Mouse (Mus musculus): ENCODE results near the gene Gas2l3. TPM values are rescaled to one million over a fixed set of nuclear protein-coding genes. Genes with fewer than 3 reads are reported as not detected.

Gene Gas2l3
- polyA plus RNA-seq, 1 experiment from 2014 or later: 24.0 TPM

DNA sequence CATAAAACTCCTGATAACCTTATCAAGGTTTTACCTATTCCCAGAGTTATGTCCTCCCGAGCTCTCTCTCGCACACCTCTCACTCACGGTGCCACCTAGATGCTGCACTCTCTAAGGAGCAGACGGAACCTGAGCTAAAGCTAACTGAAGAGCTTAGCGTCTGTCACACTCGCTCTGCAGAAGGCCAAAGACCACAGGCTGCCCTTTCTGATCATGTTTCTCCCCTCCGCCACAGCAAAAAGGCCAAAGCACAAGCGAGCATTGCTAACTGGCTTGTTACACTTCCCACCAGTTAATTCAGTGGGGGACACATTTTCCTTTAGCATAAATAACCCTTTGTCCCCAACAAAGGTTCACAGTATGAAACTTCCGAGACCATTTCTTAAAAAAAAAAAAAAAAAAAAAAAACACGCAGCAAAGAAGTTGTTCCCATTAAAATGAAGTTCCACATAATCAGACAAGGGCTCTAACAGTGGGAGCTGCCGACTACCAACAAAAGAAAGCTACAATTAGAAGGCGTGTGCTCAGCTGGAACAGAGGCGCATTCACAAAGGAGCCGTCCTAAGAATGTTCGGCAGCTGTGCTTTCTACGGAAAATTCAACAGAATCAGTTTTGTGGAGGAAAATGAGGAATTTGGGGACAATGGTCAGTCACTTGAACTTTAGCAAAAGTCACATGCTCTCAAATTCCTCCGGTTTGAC is 9.1 kb downstream of the Gas2l3 start:
- no peaks in the 10 kb centered on the region for H3K9me3 ChIP-seq (ENCODE audit: control insufficient read depth, low read length)
- H3K4me3 ChIP-seq (ENCODE audit: control insufficient read depth in 1 of 2, insufficient read depth in 1 of 2, low read depth in 1 of 2, low read length in 2 of 2): no peak overlapping the region
- no peaks in the 10 kb centered on the region for H3K27me3 ChIP-seq (ENCODE audit: control insufficient read depth, insufficient read depth, low read length)
- H3K4me2 ChIP-seq (ENCODE audit: low read length): no peak overlapping the region
- 77% methylated on average over 17 of the region's 17 CpGs for WGBS
- no peak for ATAC-seq (ENCODE audit: insufficient number of reproducible peaks, insufficient read depth, low FRiP score, low read depth)
- H3K27ac ChIP-seq (replicated peaks in 1 of 2; ENCODE audit: control insufficient read depth in 1 of 2, insufficient read depth in 1 of 2, low read depth in 2 of 2, low read length in 2 of 2): no peak overlapping the region
- H3K36me3 ChIP-seq (ENCODE audit: control insufficient read depth, insufficient read depth, low read length): peaks cover 61% of the 10 kb centered on the region
- H3K9ac ChIP-seq (ENCODE audit: low read length): no peak overlapping the region
- H3K4me1 ChIP-seq (ENCODE audit: control insufficient read depth in 2 of 2, insufficient read depth in 2 of 2, low read length in 2 of 2): peaks cover 12 to 21% of the 10 kb centered on the region in 2 experiments

DNA sequence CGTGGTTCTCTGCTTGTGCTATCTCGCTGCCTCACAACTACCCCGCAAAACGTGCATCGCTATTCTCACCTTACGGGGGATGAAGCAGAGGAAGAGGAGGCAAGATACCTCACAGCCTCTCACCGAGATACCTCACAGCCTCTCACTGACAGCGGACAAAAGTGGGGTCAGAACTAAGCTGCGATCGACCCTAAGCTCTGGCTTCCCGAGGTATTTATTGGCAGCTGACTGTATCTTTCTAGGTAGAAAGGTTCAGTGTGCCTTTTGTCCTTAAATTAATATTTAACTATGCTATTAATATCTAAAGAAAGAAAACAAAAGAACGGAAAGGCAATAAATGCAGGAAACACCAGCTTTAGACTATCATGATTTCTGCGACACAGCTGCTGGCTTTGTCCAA is 11.0 kb downstream of the Gas2l3 start:
- no peak for ATAC-seq (ENCODE audit: insufficient number of reproducible peaks, insufficient read depth, low FRiP score, low read depth)
- H3K9ac ChIP-seq (ENCODE audit: low read length): no peak overlapping the region
- H3K27ac ChIP-seq (replicated peaks in 1 of 2; ENCODE audit: control insufficient read depth in 1 of 2, insufficient read depth in 1 of 2, low read depth in 2 of 2, low read length in 2 of 2): no peak overlapping the region
- no peaks in the 10 kb centered on the region for H3K27me3 ChIP-seq (ENCODE audit: control insufficient read depth, insufficient read depth, low read length)
- WGBS: 87% methylated on average over 13 of the region's 13 CpGs
- peaks cover 79% of the 10 kb centered on the region for H3K36me3 ChIP-seq (ENCODE audit: control insufficient read depth, insufficient read depth, low read length)
- H3K4me1 ChIP-seq (ENCODE audit: control insufficient read depth in 2 of 2, insufficient read depth in 2 of 2, low read length in 2 of 2): peaks cover 1 to 3% of the 10 kb centered on the region in 2 experiments; a peak in 2 of 4 replicates
- no peak overlapping the region for H3K4me3 ChIP-seq (ENCODE audit: control insufficient read depth in 1 of 2, insufficient read depth in 1 of 2, low read depth in 1 of 2, low read length in 2 of 2)
- no peak overlapping the region for H3K4me2 ChIP-seq (ENCODE audit: low read length)
- no peaks in the 10 kb centered on the region for H3K9me3 ChIP-seq (ENCODE audit: control insufficient read depth, low read length)

DNA sequence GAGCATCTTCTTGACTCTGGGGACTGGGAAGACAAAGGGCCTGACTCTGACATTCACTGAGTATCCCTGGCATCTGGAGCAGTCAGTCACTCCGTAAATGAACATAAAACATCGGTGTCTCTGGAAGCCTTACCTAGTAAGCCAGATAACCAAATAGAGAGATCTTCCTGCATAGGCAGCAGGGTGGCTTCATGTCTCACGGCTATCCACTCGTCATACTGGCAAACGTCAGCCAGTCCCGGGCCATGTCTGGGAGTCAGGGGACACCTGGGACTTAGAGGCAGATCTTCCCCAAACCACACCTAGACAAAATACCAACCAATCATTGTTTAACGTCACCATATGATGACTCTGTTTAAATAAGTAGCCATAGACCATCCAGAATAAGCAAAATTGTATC is 13.0 kb downstream of the Gas2l3 start:
- WGBS: 89% methylated on average over 7 of the region's 7 CpGs
- Histone ChIP-seq H3K4me1 (ENCODE audit: control insufficient read depth in 2 of 2, insufficient read depth in 2 of 2, low read length in 2 of 2) (no peaks in the 10 kb centered on the region; a peak in 1 of 4 replicates), H3K27ac (replicated peaks in 1 of 2; ENCODE audit: control insufficient read depth in 1 of 2, insufficient read depth in 1 of 2, low read depth in 2 of 2, low read length in 2 of 2) (no peak overlapping the region), H3K9ac (ENCODE audit: low read length) (no peak overlapping the region), H3K27me3 (ENCODE audit: control insufficient read depth, insufficient read depth, low read length) (no peaks in the 10 kb centered on the region), H3K4me3 (ENCODE audit: control insufficient read depth in 1 of 2, insufficient read depth in 1 of 2, low read depth in 1 of 2, low read length in 2 of 2) (no peak overlapping the region), H3K4me2 (ENCODE audit: low read length) (no peak overlapping the region), H3K36me3 (ENCODE audit: control insufficient read depth, insufficient read depth, low read length) (peaks cover 77% of the 10 kb centered on the region), H3K9me3 (ENCODE audit: control insufficient read depth, low read length) (no peaks in the 10 kb centered on the region)
- no peak for ATAC-seq (ENCODE audit: insufficient number of reproducible peaks, insufficient read depth, low FRiP score, low read depth)

DNA sequence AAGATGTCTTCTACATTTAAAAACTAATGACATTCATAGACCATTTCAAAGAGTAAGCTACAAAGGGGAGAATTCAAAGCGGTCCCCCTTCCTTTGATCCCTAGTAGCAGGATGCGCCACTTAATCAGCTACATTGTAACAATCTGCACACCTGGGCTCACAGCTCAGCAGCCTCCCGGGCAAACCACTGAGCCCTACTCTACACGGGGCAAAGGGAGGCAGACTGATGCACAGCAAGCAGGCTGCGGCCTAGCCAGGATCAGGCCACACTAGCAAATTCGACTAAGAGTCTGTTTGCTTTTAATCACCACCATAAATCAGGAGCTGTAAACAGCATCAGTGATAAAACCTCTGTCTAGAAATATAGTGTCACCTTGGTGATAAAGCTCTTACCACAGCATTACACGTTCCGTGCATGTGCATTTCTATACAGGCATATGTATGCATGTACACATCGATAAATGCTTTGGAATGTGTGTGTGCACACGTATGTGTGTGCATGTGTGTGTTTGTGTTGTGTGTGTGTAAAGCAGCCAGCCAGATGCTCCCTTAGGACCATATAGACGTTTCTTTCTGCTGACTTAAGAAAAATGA is 18.9 kb downstream of the Gas2l3 start:
- Histone ChIP-seq H3K9me3 (ENCODE audit: control insufficient read depth, low read length) (no peaks in the 10 kb centered on the region), H3K27ac (replicated peaks in 1 of 2; ENCODE audit: control insufficient read depth in 1 of 2, insufficient read depth in 1 of 2, low read depth in 2 of 2, low read length in 2 of 2) (no peak overlapping the region), H3K9ac (ENCODE audit: low read length) (no peak overlapping the region), H3K4me1 (ENCODE audit: control insufficient read depth in 2 of 2, insufficient read depth in 2 of 2, low read length in 2 of 2) (no peaks in the 10 kb centered on the region), H3K27me3 (ENCODE audit: control insufficient read depth, insufficient read depth, low read length) (no peaks in the 10 kb centered on the region), H3K36me3 (ENCODE audit: control insufficient read depth, insufficient read depth, low read length) (peaks cover 93% of the 10 kb centered on the region), H3K4me3 (ENCODE audit: control insufficient read depth in 1 of 2, insufficient read depth in 1 of 2, low read depth in 1 of 2, low read length in 2 of 2) (no peak overlapping the region), H3K4me2 (ENCODE audit: low read length) (no peak overlapping the region)
- 84% methylated on average over 11 of the region's 11 CpGs for WGBS
- ATAC-seq (ENCODE audit: insufficient number of reproducible peaks, insufficient read depth, low FRiP score, low read depth): no peak

DNA sequence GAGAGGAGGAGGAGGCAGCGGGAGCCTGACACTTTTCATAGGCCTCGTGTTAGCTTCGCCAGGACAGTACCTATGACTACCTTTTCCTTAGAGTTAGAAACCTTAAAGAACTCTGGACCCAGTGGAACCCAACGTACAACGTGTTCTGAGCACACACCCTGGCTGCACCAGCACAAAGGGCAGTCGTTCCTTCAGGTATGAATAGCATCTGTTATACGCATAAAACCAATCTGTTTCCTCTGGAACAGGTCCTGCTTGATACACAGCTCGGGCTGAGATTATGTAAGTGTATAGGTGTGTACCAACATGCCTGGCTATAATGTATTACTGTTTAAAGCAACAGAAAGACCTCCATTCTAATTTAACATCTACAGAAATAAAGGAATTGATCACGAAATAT is 19.6 kb downstream of the Gas2l3 start:
- H3K27me3 ChIP-seq (ENCODE audit: control insufficient read depth, insufficient read depth, low read length): no peaks in the 10 kb centered on the region
- no peak overlapping the region for H3K9ac ChIP-seq (ENCODE audit: low read length)
- ATAC-seq (ENCODE audit: insufficient number of reproducible peaks, insufficient read depth, low FRiP score, low read depth): no peak
- peaks cover 87% of the 10 kb centered on the region for H3K36me3 ChIP-seq (ENCODE audit: control insufficient read depth, insufficient read depth, low read length)
- H3K27ac ChIP-seq (replicated peaks in 1 of 2; ENCODE audit: control insufficient read depth in 1 of 2, insufficient read depth in 1 of 2, low read depth in 2 of 2, low read length in 2 of 2): no peak overlapping the region
- WGBS: 95% methylated on average over 9 of the region's 9 CpGs
- H3K4me2 ChIP-seq (ENCODE audit: low read length): no peak overlapping the region
- no peak overlapping the region for H3K4me3 ChIP-seq (ENCODE audit: control insufficient read depth in 1 of 2, insufficient read depth in 1 of 2, low read depth in 1 of 2, low read length in 2 of 2)
- no peaks in the 10 kb centered on the region for H3K9me3 ChIP-seq (ENCODE audit: control insufficient read depth, low read length)
- no peaks in the 10 kb centered on the region for H3K4me1 ChIP-seq (ENCODE audit: control insufficient read depth in 2 of 2, insufficient read depth in 2 of 2, low read length in 2 of 2)

DNA sequence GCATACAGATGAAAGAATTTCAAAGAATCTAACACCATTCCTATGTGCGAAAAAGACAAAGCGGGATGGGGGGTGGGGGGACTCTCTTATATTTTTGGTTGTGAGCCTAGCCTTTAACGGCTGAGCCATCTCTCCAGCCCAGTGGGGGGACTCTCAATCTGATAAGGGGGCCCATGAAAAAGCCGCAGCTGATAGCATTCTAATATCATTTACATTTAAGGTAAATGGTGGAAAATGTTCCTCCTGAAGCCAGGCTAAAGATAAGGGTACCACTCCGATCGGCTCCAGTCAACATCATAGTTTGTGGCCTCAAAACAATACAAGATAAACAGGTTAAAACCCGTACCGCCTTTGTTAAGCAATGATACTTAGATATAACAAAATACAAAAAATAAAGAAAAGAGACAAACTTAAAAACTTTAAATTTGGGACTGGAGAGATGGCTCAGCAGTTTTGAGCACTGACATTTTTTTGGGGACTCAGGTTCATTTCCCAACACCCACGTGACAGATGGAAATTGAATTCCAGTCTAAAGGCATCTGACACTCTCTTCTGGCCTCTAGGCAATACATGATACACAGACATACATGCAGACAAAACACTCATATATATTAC is 20.5 kb downstream of the Gas2l3 start:
- no peak overlapping the region for H3K27ac ChIP-seq (replicated peaks in 1 of 2; ENCODE audit: control insufficient read depth in 1 of 2, insufficient read depth in 1 of 2, low read depth in 2 of 2, low read length in 2 of 2)
- H3K4me3 ChIP-seq (ENCODE audit: control insufficient read depth in 1 of 2, insufficient read depth in 1 of 2, low read depth in 1 of 2, low read length in 2 of 2): no peak overlapping the region
- no peaks in the 10 kb centered on the region for H3K27me3 ChIP-seq (ENCODE audit: control insufficient read depth, insufficient read depth, low read length)
- no peak for ATAC-seq (ENCODE audit: insufficient number of reproducible peaks, insufficient read depth, low FRiP score, low read depth)
- 87% methylated on average over 9 of the region's 9 CpGs for WGBS
- H3K9ac ChIP-seq (ENCODE audit: low read length): no peak overlapping the region
- no peaks in the 10 kb centered on the region for H3K4me1 ChIP-seq (ENCODE audit: control insufficient read depth in 2 of 2, insufficient read depth in 2 of 2, low read length in 2 of 2)
- H3K4me2 ChIP-seq (ENCODE audit: low read length): no peak overlapping the region
- peaks cover 87% of the 10 kb centered on the region for H3K36me3 ChIP-seq (ENCODE audit: control insufficient read depth, insufficient read depth, low read length)
- no peaks in the 10 kb centered on the region for H3K9me3 ChIP-seq (ENCODE audit: control insufficient read depth, low read length)

DNA sequence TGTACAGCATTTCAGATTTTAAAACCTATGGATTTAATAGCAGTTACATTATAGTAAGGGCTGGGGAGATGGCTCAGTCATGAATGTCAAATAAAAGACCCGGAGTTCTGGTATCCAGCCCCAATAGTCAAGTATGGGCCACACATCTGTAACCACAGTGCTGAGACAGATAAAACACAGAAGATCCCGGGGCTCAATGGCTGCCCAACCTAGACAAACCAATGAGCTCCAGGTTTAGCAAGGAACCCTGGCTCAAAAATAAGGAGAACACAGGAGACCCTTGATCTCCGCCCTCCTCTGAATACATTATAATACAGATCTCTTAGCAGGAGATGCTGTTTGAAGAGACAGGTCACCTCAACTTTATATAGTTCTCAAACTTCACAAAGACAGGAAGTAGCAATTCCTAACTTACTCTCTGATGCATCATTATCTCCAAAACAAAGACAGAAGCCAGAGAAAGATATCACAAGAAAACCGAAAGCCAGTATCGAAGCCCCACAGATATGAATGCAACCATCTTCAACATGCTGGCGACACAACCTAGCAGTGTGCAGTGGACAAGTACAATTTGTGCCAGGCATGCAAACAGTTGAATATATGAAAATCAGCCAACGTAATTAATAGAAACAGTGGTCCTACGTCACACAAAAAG is 21.1 kb downstream of the Gas2l3 start:
- H3K9me3 ChIP-seq (ENCODE audit: control insufficient read depth, low read length): no peaks in the 10 kb centered on the region
- H3K9ac ChIP-seq (ENCODE audit: low read length): no peak overlapping the region
- H3K4me2 ChIP-seq (ENCODE audit: low read length): no peak overlapping the region
- no peak overlapping the region for H3K4me3 ChIP-seq (ENCODE audit: control insufficient read depth in 1 of 2, insufficient read depth in 1 of 2, low read depth in 1 of 2, low read length in 2 of 2)
- H3K27ac ChIP-seq (replicated peaks in 1 of 2; ENCODE audit: control insufficient read depth in 1 of 2, insufficient read depth in 1 of 2, low read depth in 2 of 2, low read length in 2 of 2): no peak overlapping the region
- WGBS: 87% methylated on average over 8 of the region's 8 CpGs
- H3K4me1 ChIP-seq (ENCODE audit: control insufficient read depth in 2 of 2, insufficient read depth in 2 of 2, low read length in 2 of 2): no peaks in the 10 kb centered on the region
- no peaks in the 10 kb centered on the region for H3K27me3 ChIP-seq (ENCODE audit: control insufficient read depth, insufficient read depth, low read length)
- H3K36me3 ChIP-seq (ENCODE audit: control insufficient read depth, insufficient read depth, low read length): peaks cover 88% of the 10 kb centered on the region
- no peak for ATAC-seq (ENCODE audit: insufficient number of reproducible peaks, insufficient read depth, low FRiP score, low read depth)
